Mouse (Mus musculus) monocyte, adult 2 months (primary cell): ENCODE measurements at regions not wholly inside any gene's neighbourhood (a gene's known extent, or its start where the extent isn't known, plus 50 kb on each side); places are given as distances from the start of the nearest gene placed in this dataset.

ENCODE experiments used
- DNase-seq, 2 experiments: peaks; one replicate each; pipeline ENCODE4 v3.0.0; 2022; ENCODE audit warnings: low spot score in 2 of 2, low read depth in 1 of 2

- no peak for DNase-seq
Measured at GRCm38 (mm10) chr14:45983206-45983857, 325.4 kb upstream of the Ddhd1 start.

- no peak for DNase-seq
Measured at GRCm38 (mm10) chr14:45984135-45984892, 326.4 kb upstream of the Ddhd1 start.

- DNase-seq: no peak
Measured at GRCm38 (mm10) chr14:45992041-45992869, 334.3 kb upstream of the Ddhd1 start.

- no peak for DNase-seq
Measured at GRCm38 (mm10) chr14:45992870-45993135, 334.9 kb upstream of the Ddhd1 start.

GRCm38 (mm10) chr14:45993669-45994068 is 335.7 kb upstream of the Ddhd1 start:
- no peak for DNase-seq

GRCm38 (mm10) chr14:45996760-45997159 is 338.8 kb upstream of the Ddhd1 start:
- no peak for DNase-seq

- no peak for DNase-seq
Measured at GRCm38 (mm10) chr14:46004078-46004477, 346.1 kb upstream of the Ddhd1 start.

GRCm38 (mm10) chr14:46005307-46005706 is 347.4 kb upstream of the Ddhd1 start:
- no peak for DNase-seq

GRCm38 (mm10) chr14:46013232-46013631 is 355.3 kb upstream of the Ddhd1 start:
- DNase-seq: no peak

GRCm38 (mm10) chr14:46014090-46014489 is 356.1 kb upstream of the Ddhd1 start:
- DNase-seq: no peak

- DNase-seq: no peak
Measured at GRCm38 (mm10) chr14:46015682-46016400, 357.9 kb upstream of the Ddhd1 start.

- DNase-seq: no peak
Measured at GRCm38 (mm10) chr14:46016701-46017106, 358.8 kb upstream of the Ddhd1 start.

GRCm38 (mm10) chr14:46017286-46017685 is 359.3 kb upstream of the Ddhd1 start:
- no peak for DNase-seq

GRCm38 (mm10) chr14:46017976-46018375 is 360.0 kb upstream of the Ddhd1 start:
- DNase-seq: no peak

GRCm38 (mm10) chr14:46019240-46020025 is 359.8 kb upstream of the Gm15217 start:
- no peak for DNase-seq

- DNase-seq: no peak
Measured at GRCm38 (mm10) chr14:46034301-46034700, 344.9 kb upstream of the Gm15217 start.

GRCm38 (mm10) chr14:46060622-46061381 is 318.4 kb upstream of the Gm15217 start:
- no peak for DNase-seq

- DNase-seq: no peak
Measured at GRCm38 (mm10) chr14:46067102-46067801, 312.0 kb upstream of the Gm15217 start.

GRCm38 (mm10) chr14:46071244-46071643 is 308.0 kb upstream of the Gm15217 start:
- DNase-seq: no peak
